Mouse (Mus musculus) monocyte, adult 2 months (primary cell): ENCODE measurements around the gene Prpf40b.

Experiments used
- DNase-seq, 2 experiments: peaks; one replicate each; pipeline ENCODE4 v3.0.0; 2022; ENCODE audit warnings: low spot score in 2 of 2, low read depth in 1 of 2

The Prpf40b gene

GRCm38 (mm10) chr15:99332111-99332510, 37.2 kb downstream of the Prpf40b start:
- no peak for DNase-seq

- peak; percentile 38 to 61 for DNase-seq
Measured at GRCm38 (mm10) chr15:99332921-99333675, 38.2 kb downstream of the Prpf40b start.

- DNase-seq, result no peak
Measured at GRCm38 (mm10) chr15:99333676-99334065, 38.8 kb downstream of the Prpf40b start.

GRCm38 (mm10) chr15:99334500-99334899, 39.6 kb downstream of the Prpf40b start:
- no peak for DNase-seq

- no peak for DNase-seq
Measured at GRCm38 (mm10) chr15:99335801-99336320, 41.0 kb downstream of the Prpf40b start.

- no peak for DNase-seq
Measured at GRCm38 (mm10) chr15:99338916-99339315, 44.0 kb downstream of the Prpf40b start.

GRCm38 (mm10) chr15:99339669-99340068, 44.8 kb downstream of the Prpf40b start:
- DNase-seq, result no peak

GRCm38 (mm10) chr15:99341102-99341501, 46.2 kb downstream of the Prpf40b start:
- peak; percentile 62 for DNase-seq

- DNase-seq, result no peak
Measured at GRCm38 (mm10) chr15:99342194-99342981, 47.5 kb downstream of the Prpf40b start.

GRCm38 (mm10) chr15:99343414-99344147, 48.7 kb downstream of the Prpf40b start:
- no peak for DNase-seq

GRCm38 (mm10) chr15:99344148-99344870, 49.4 kb downstream of the Prpf40b start:
- DNase-seq, result no peak

- no peak for DNase-seq
Measured at GRCm38 (mm10) chr15:99344961-99345360, 50.1 kb downstream of the Prpf40b start.

- no peak for DNase-seq
Measured at GRCm38 (mm10) chr15:99351610-99352009, 56.7 kb downstream of the Prpf40b start.

GRCm38 (mm10) chr15:99352306-99352705, 57.4 kb downstream of the Prpf40b start:
- DNase-seq, result no peak

- no peak for DNase-seq
Measured at GRCm38 (mm10) chr15:99355660-99356059, 60.8 kb downstream of the Prpf40b start.

GRCm38 (mm10) chr15:99356462-99356861, 61.6 kb downstream of the Prpf40b start:
- no peak for DNase-seq

GRCm38 (mm10) chr15:99358952-99359351, 64.1 kb downstream of the Prpf40b start:
- DNase-seq, result no peak

GRCm38 (mm10) chr15:99364022-99364530, 69.2 kb downstream of the Prpf40b start:
- DNase-seq, result no peak

- no peak for DNase-seq
Measured at GRCm38 (mm10) chr15:99364921-99365320, 70.0 kb downstream of the Prpf40b start.
